Mouse (Mus musculus): ENCODE measurements at regions not wholly inside any gene's neighbourhood (a gene's known extent, or its start where the extent isn't known, plus 50 kb on each side); places are given as distances from the start of the nearest gene placed in this dataset.

- CTCF ChIA-PET, result no interaction called here
Observed at GRCm38 (mm10) chr6:100973366-100974090, 140.1 kb downstream of the Ppp4r2 start.

- CTCF ChIA-PET, result no interaction called here
Observed at GRCm38 (mm10) chr6:100974716-100975115, 141.3 kb downstream of the Ppp4r2 start.

GRCm38 (mm10) chr6:100975835-100976234 is 142.4 kb downstream of the Ppp4r2 start:
- CTCF ChIA-PET, result interaction anchor here (0.6 kb wide), 1 partner anchor 8 kb away, joined by 3 read pairs; no protein-coding TSS in a partner anchor

- CTCF ChIA-PET, result no interaction called here
Observed at GRCm38 (mm10) chr6:100977201-100977691, 143.8 kb downstream of the Ppp4r2 start.

GRCm38 (mm10) chr6:100978113-100978512 is 144.7 kb downstream of the Ppp4r2 start:
- CTCF ChIA-PET, result no interaction called here

GRCm38 (mm10) chr6:100978727-100979460 is 145.5 kb downstream of the Ppp4r2 start:
- CTCF ChIA-PET, result no interaction called here

- CTCF ChIA-PET, result no interaction called here
Observed at GRCm38 (mm10) chr6:100980156-100980555, 146.7 kb downstream of the Ppp4r2 start.

- CTCF ChIA-PET, result no interaction called here
Observed at GRCm38 (mm10) chr6:100984861-100985260, 151.4 kb downstream of the Ppp4r2 start.

GRCm38 (mm10) chr6:100985334-100985937 is 152.0 kb downstream of the Ppp4r2 start:
- CTCF ChIA-PET, result no interaction called here

- CTCF ChIA-PET, result no interaction called here
Observed at GRCm38 (mm10) chr6:100988521-100988920, 155.1 kb downstream of the Ppp4r2 start.

GRCm38 (mm10) chr6:100993421-100993820 is 160.0 kb downstream of the Ppp4r2 start:
- CTCF ChIA-PET, result no interaction called here

- CTCF ChIA-PET, result no interaction called here
Observed at GRCm38 (mm10) chr6:100995874-100996560, 162.6 kb downstream of the Ppp4r2 start.

GRCm38 (mm10) chr6:100998285-100998684 is 164.9 kb downstream of the Ppp4r2 start:
- CTCF ChIA-PET, result no interaction called here

GRCm38 (mm10) chr6:101003901-101004300 is 170.5 kb downstream of the Ppp4r2 start:
- CTCF ChIA-PET, result no interaction called here

- CTCF ChIA-PET, result no interaction called here
Observed at GRCm38 (mm10) chr6:101021650-101022049, 188.2 kb downstream of the Ppp4r2 start.

GRCm38 (mm10) chr6:101025816-101026215 is 192.4 kb downstream of the Ppp4r2 start:
- CTCF ChIA-PET, result no interaction called here

- CTCF ChIA-PET, result no interaction called here
Observed at GRCm38 (mm10) chr6:101027462-101027861, 194.0 kb downstream of the Ppp4r2 start.

- CTCF ChIA-PET, result no interaction called here
Observed at GRCm38 (mm10) chr6:101029436-101029835, 196.0 kb downstream of the Ppp4r2 start.

- CTCF ChIA-PET, result no interaction called here
Observed at GRCm38 (mm10) chr6:101030451-101031125, 197.2 kb downstream of the Ppp4r2 start.

GRCm38 (mm10) chr6:101046755-101047154 is 213.3 kb downstream of the Ppp4r2 start:
- CTCF ChIA-PET, result no interaction called here

GRCm38 (mm10) chr6:101047195-101047594 is 213.8 kb downstream of the Ppp4r2 start:
- CTCF ChIA-PET, result no interaction called here

- CTCF ChIA-PET, result no interaction called here
Observed at GRCm38 (mm10) chr6:101048431-101048830, 215.0 kb downstream of the Ppp4r2 start.
